Mouse (Mus musculus): ENCODE data around the gene Matn3. TPM values are rescaled to one million over a fixed set of nuclear protein-coding genes. Genes with fewer than 3 reads are reported as not detected.

Gene Matn3
- polyA plus RNA-seq (2014; fragmentation: Illumina TruSeq; extraction: RNeasy Lipid Tissue Mini Kit (QIAGEN cat#74804); ENCODE audit: insufficient read depth, low read depth, low replicate concordance), result not detected

DNA sequence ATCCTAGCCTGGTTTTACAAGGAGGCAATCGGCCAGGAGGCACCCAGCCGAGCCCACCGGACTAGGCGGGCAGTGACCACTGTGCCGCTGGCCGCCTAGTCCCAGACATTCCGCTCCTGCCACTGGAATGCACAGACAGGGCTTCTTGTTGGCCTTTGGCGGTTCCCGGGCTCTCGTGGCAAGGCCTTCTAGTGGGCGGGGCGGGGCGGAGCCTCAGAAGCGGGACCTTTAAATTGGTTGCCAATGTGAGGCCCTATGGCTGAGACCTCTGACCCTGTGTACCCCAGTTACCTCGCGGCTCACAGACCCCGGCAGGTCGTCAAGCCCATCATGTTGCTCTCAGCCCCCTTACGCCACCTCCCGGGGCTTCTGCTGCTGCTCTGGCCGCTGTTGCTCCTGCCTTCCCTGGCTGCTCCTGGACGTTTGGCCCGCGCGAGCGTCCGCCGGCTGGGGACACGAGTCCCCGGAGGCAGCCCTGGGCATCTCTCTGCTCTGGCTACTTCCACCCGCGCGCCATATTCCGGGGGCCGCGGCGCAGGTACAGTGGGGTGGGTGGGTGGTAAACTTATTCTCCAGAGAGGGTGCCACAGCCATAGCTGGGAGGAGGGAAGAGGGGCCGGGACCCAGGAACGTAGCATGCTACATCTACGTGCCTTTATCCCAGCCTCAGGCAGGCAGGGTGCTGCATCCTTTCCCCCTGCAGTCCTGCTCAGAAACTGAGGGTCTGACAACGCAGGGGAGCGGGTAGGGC lies at the start of gene Matn3:
Gene Matn3 (plus strand): TSS at position 216 of the 751 bp plus-strand sequence.

DNA sequence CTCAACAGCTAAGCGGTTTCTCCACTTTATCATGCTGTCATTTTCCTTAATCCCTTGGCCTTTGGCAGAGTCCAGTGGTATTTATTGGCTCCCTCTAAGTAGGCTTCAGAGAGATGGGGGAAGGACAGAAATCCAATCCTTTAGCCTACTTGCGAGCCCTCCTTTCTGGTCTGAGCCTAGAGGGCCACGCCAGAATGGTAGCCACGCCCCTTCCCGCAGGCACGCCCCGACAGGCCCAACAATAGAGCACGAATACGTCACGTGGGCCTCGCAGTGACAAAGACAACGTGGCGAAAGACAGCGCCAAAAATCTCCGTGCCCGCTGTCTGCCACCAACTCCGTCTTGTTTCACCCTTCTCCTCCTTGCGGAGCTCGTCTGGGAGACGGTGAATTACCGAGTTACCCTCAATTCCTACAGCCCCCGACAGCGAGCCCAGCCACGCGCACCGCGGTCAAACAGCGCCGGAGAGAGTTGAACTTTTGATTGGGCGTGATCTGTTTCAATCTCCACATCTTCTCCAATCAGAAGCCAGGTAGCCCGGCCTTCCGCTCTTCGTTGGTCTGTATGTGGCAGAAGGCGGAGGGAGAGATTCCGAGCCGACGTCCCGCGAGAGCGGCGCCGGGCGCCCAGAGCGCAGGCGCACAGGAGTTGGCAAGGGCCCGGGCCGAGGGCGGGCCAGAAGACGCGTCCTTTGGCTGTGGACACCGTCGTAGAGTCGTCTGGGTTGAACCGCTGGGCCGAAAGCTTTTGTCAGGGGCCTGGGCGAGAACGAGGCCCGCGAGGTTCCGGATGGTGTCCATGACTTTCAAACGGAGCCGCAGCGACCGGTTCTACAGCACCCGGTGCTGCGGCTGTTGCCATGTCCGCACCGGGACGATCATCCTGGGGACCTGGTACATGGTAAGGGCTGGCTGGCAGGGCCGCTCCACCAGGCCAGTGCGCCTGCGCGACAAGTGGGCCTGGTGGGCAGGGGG lies 26.0 kb upstream of the Matn3 start, which contains the start of gene Laptm4a:
Gene Laptm4a (plus strand): TSS at position 271 of the 975 bp plus-strand sequence.

DNA sequence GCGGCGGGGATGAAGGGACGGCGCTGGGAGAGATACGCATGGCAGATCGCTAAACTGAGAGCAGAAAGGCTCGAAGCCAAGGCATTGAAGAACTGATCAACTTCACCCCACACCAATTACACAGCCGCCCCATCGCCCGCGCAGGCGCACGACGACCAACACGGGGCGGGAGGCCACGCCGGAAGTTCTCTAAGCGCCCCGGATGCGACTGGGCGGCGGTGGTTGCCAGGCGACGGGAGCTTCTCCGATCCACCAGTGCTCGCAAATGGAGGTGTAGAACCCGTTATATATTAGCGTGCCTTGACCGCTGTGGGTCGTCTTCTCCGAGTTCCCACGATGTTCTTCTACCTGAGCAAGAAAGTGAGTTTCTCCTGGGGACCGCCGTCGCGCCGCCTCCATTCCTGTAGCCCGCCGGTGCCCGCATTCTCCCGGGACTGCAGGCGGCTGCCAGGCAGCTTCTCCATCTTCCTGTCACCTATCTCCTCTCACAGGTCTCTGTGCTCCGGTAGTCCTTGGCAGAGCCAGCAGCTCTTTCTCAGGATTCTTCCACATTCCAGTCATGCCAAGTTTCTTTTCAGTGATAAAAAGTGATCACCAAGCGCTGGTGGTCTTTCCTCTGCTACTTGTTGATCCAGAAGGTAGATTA lies 26.2 kb downstream of the Matn3 start, which contains the start of gene Wdr35:
Gene Wdr35 (plus strand): TSS at position 73 of the 646 bp plus-strand sequence.

Other genes with a start within 250 kb of the Matn3 start
- 99.7 TPM for gene Sdc1, start 176.6 kb upstream of the Matn3 start, polyA plus RNA-seq (2014; fragmentation: Illumina TruSeq; extraction: RNeasy Lipid Tissue Mini Kit (QIAGEN cat#74804); ENCODE audit: insufficient read depth, low read depth, low replicate concordance)
- 537 TPM for gene Laptm4a, start 26.3 kb upstream of the Matn3 start, polyA plus RNA-seq (2014; fragmentation: Illumina TruSeq; extraction: RNeasy Lipid Tissue Mini Kit (QIAGEN cat#74804); ENCODE audit: insufficient read depth, low read depth, low replicate concordance)
- gene Wdr35, start 26.0 kb downstream of the Matn3 start, polyA plus RNA-seq (2014; fragmentation: Illumina TruSeq; extraction: RNeasy Lipid Tissue Mini Kit (QIAGEN cat#74804); ENCODE audit: insufficient read depth, low read depth, low replicate concordance), result 4.6 TPM
- 17.2 TPM for gene Ttc32, start 82.1 kb downstream of the Matn3 start, polyA plus RNA-seq (2014; fragmentation: Illumina TruSeq; extraction: RNeasy Lipid Tissue Mini Kit (QIAGEN cat#74804); ENCODE audit: insufficient read depth, low read depth, low replicate concordance)